Mouse (Mus musculus) lung, postnatal 36 days (tissue): Measurements from ENCODE around the gene Cd300ld5.
"Not testable (repeated sequence)": the region's sequence is repeated elsewhere in the genome, so short reads cannot be mapped to it uniquely, and the experiment has no call there.

Experiments used
- DNase-seq: peaks from one replicate; pipeline ENCODE4 v3.0.0; 2022; ENCODE audit warnings: mixed read lengths

Gene Cd300ld5

GRCm38 (mm10) chr11:115037669-115038068 is at the start of gene Cd300ld5:
TSS of gene Cd300ld5 (minus strand) at chr11:115037769.
- DNase-seq: not testable (repeated sequence)

- no peak for DNase-seq
Observed at GRCm38 (mm10) chr11:115086213-115086612, 48.6 kb upstream of the Cd300ld5 start.

GRCm38 (mm10) chr11:115085064-115085463 is 47.5 kb upstream of the Cd300ld5 start:
- DNase-seq: no peak

GRCm38 (mm10) chr11:115084595-115084994 is 47.0 kb upstream of the Cd300ld5 start:
- no peak for DNase-seq

- DNase-seq: peak; percentile 84
Observed at GRCm38 (mm10) chr11:115083376-115084139, 46.0 kb upstream of the Cd300ld5 start.

GRCm38 (mm10) chr11:115082196-115082595 is 44.6 kb upstream of the Cd300ld5 start:
- no peak for DNase-seq

GRCm38 (mm10) chr11:115081373-115081772 is 43.8 kb upstream of the Cd300ld5 start:
- DNase-seq: no peak

GRCm38 (mm10) chr11:115080886-115081285 is 43.3 kb upstream of the Cd300ld5 start:
- peak; percentile 74 for DNase-seq

GRCm38 (mm10) chr11:115078680-115079079 is 41.1 kb upstream of the Cd300ld5 start:
- DNase-seq: no peak

GRCm38 (mm10) chr11:115077436-115077835 is 39.9 kb upstream of the Cd300ld5 start:
- DNase-seq: no peak

GRCm38 (mm10) chr11:115075859-115076258 is 38.3 kb upstream of the Cd300ld5 start:
- DNase-seq: no peak

- peak; percentile 28 for DNase-seq
Observed at GRCm38 (mm10) chr11:115075407-115075806, 37.8 kb upstream of the Cd300ld5 start.

- no peak for DNase-seq
Observed at GRCm38 (mm10) chr11:115073002-115073401, 35.4 kb upstream of the Cd300ld5 start.

GRCm38 (mm10) chr11:115071631-115072294 is 34.2 kb upstream of the Cd300ld5 start:
- peak; percentile 71 for DNase-seq

- no peak for DNase-seq
Observed at GRCm38 (mm10) chr11:115071015-115071551, 33.5 kb upstream of the Cd300ld5 start.

- peak; percentile 52 for DNase-seq
Observed at GRCm38 (mm10) chr11:115066768-115067167, 29.2 kb upstream of the Cd300ld5 start.

GRCm38 (mm10) chr11:115062077-115062476 is 24.5 kb upstream of the Cd300ld5 start, which contains the start of gene Cd300e:
TSS of gene Cd300e (minus strand) at chr11:115062177.
- DNase-seq: no peak

GRCm38 (mm10) chr11:115059797-115060196 is 22.2 kb upstream of the Cd300ld5 start:
- peak; percentile 33 for DNase-seq

GRCm38 (mm10) chr11:115058701-115059100 is 21.1 kb upstream of the Cd300ld5 start:
- peak; percentile 36 for DNase-seq

GRCm38 (mm10) chr11:115054537-115054936 is 17.0 kb upstream of the Cd300ld5 start:
- DNase-seq: peak; percentile 15

- DNase-seq: no peak
Observed at GRCm38 (mm10) chr11:115052991-115053390, 15.4 kb upstream of the Cd300ld5 start.

GRCm38 (mm10) chr11:115052206-115052605 is 14.6 kb upstream of the Cd300ld5 start:
- peak; percentile 38 for DNase-seq

- DNase-seq: no peak
Observed at GRCm38 (mm10) chr11:115049282-115049895, 11.8 kb upstream of the Cd300ld5 start.
